Mouse (Mus musculus) erythroblast, embryonic 14.5 days (primary cell): ENCODE data around the gene Iqcd. TPM values are rescaled to one million over a fixed set of nuclear protein-coding genes. Genes with fewer than 3 reads are reported as not detected.

Source experiments
- H3K27me3 ChIP-seq: 2 replicates; pipeline ENCODE4 v1.6.1; 2012; ENCODE audit warnings: inconsistent platforms; ENCODE audit not compliant: control insufficient read depth
- H3K36me3 ChIP-seq: 2 replicates; pipeline ENCODE4 v1.6.1; 2012; ENCODE audit warnings: mild to moderate bottlenecking, inconsistent platforms; ENCODE audit not compliant: control insufficient read depth
- H3K4me1 ChIP-seq: 2 replicates; pipeline ENCODE4 v1.6.1; 2012; ENCODE audit warnings: inconsistent platforms; ENCODE audit not compliant: control insufficient read depth
- H3K4me3 ChIP-seq: replicated peaks from 2 replicates; pipeline ENCODE3; 2012; ENCODE audit warnings: moderate library complexity, mild to moderate bottlenecking, inconsistent platforms
- H3K9me3 ChIP-seq: 2 replicates; pipeline ENCODE4 v1.6.1; 2012; ENCODE audit warnings: low read length, inconsistent platforms, mixed read lengths; ENCODE audit not compliant: control insufficient read depth
- GATA1 ChIP-seq: IDR thresholded peaks from 2 replicates; pipeline ENCODE4 v1.6.1; 2012; ENCODE audit warnings: low read length, inconsistent platforms, mixed read lengths
- TAL1 ChIP-seq: IDR thresholded peaks from 3 replicates; pipeline ENCODE4 v1.6.1; 2012; ENCODE audit warnings: low read length, inconsistent platforms, mixed read lengths
- polyA plus RNA-seq: library from polyadenylated mRNA; stranded (reverse); fragments of >175 nt; gene quantifications from 2 replicates; pipeline ENCODE4 v1.2.3, GENCODE M21; 2012

Gene Iqcd
- polyA plus RNA-seq, 1 experiment, result 1.3 TPM

DNA sequence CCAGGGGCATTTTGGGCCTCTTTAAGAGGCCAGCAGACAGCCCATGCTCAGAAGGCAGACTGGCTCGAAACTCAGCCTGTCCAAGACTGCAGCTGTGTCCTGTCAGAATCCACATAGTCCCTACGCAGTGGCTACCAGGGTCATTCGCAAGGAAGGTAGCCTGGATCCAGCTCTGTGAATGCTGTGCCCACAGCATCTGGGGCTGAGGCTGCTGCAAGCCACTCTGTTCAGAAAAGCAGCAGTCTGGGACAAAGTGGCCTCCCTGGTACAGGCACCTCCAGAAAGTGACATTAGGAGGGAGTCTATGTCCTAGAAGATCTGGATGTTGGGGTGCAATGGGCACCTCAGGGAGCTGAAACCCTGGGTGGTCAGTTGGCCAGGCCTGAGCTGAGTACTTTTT lies 19.0 kb upstream of the Iqcd start:
- Histone ChIP-seq H3K4me3 (no peak overlapping the region), H3K36me3 (peaks cover 96% of the 10 kb centered on the region), H3K4me1 (peaks cover 55% of the 10 kb centered on the region), H3K27me3 (no peaks in the 10 kb centered on the region), H3K9me3 (no peaks in the 10 kb centered on the region)
- no peak for TF ChIP-seq TAL1
- TF ChIP-seq GATA1, result no peak

- Histone ChIP-seq H3K27me3 (no peaks in the 10 kb centered on the region), H3K4me1 (peaks cover 59% of the 10 kb centered on the region), H3K9me3 (no peaks in the 10 kb centered on the region), H3K36me3 (peaks cover 96% of the 10 kb centered on the region), H3K4me3 (no peak overlapping the region)
- TF ChIP-seq TAL1 (no peak), GATA1 (no peak)
Measured at GRCm38 (mm10) chr5:120570289-120570897, 18.4 kb upstream of the Iqcd start.

DNA sequence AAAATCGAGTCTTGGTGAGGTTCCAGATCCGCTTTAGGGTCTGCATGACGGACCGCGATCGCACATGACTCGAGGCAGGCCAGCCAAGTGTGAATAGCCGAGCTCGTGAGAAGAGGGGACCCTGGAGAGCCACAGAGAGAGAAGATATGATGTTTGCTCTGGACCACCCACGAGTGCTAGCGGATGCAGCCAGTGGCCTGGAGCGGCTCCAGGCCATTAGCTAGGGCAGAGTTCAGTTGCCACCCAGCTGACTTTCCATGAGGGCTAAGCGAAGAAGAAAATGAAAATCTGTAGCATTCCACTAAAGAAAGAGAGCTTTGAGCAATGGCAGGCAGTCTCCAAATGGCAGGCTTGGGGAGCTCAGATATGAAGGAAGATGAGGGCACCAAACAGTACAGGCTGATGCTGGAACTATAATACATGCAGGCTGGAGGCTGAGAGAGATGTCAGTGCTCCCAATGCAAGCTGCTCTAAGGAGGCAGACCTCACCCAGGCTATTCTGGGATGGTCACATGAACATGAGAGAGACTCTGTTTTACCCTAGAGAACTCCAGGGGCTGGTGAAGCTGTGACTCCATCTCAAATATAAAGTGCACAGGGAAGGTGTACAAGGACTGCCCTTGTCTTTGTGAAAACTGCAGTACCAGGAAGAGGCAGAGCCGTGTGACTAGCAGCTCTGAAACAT lies 17.6 kb upstream of the Iqcd start:
- TF ChIP-seq TAL1, result no peak
- no peak for TF ChIP-seq GATA1
- no peaks in the 10 kb centered on the region for H3K9me3 ChIP-seq
- H3K4me1 ChIP-seq, result peaks cover 58% of the 10 kb centered on the region
- no peak overlapping the region for H3K4me3 ChIP-seq
- H3K27me3 ChIP-seq, result no peaks in the 10 kb centered on the region
- H3K36me3 ChIP-seq, result peaks cover 92% of the 10 kb centered on the region

DNA sequence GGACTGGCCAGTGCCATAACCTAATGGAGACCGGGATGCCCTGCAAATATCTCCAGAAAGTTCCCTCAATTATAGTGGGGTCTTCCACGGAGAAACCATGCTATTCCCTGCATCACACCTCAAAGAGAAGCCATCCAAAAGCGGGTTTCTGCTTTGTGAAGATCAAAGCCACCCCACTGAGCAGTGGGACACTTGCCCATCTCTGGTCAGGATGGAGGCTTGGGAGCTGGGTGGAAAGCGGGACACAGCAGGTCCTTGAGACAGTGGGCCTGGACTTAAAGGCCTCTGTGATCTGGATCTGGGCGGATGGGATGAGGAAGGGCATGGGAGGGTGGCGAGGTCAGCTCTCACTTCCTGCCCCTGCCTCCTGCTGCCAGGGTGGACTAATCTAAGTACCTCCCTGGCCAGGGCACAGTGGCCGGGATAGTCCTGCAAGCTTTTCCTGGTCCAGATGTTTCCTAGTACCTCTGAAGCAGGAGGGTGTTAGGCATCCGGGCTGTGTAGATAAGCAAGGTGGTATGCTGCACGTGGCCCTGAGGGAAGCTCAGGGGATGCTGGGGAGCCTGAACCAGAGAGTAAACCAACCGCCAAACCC lies 14.2 kb upstream of the Iqcd start:
- TF ChIP-seq GATA1, result no peak
- TF ChIP-seq TAL1, result no peak
- Histone ChIP-seq H3K4me3 (no peak overlapping the region), H3K27me3 (no peaks in the 10 kb centered on the region), H3K36me3 (peaks cover 90% of the 10 kb centered on the region), H3K4me1 (peaks cover 78% of the 10 kb centered on the region), H3K9me3 (no peaks in the 10 kb centered on the region)

DNA sequence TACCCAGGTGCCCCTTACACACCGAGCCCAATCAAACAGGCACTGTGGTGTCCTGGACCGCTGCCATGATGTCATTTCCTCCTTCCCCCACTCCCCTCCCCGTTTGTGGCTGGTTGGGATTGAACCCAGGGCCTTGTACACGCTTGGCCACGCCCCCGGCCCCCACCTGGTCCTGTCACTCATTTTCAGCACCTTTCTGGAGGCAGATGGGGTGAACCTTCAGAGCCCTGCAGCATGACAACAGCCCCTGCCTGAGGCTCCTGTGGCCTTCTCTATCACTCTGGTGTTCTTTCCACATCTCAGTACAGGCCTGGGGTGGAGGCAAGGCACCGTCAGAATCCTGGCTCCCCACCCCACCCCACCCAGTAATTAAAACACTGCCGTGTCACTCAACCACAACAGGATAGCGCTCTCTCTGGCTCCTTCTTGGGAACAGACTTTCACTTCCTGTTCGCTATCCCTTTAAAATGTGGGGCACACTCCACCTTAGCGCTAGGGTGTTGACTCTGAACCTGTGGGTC lies 12.0 kb upstream of the Iqcd start:
- TF ChIP-seq GATA1 (no peak), TAL1 (no peak)
- Histone ChIP-seq H3K36me3 (peaks cover 91% of the 10 kb centered on the region), H3K9me3 (no peaks in the 10 kb centered on the region), H3K4me1 (peaks cover 83% of the 10 kb centered on the region), H3K27me3 (no peaks in the 10 kb centered on the region), H3K4me3 (peak overlapping the region; percentile 59)

DNA sequence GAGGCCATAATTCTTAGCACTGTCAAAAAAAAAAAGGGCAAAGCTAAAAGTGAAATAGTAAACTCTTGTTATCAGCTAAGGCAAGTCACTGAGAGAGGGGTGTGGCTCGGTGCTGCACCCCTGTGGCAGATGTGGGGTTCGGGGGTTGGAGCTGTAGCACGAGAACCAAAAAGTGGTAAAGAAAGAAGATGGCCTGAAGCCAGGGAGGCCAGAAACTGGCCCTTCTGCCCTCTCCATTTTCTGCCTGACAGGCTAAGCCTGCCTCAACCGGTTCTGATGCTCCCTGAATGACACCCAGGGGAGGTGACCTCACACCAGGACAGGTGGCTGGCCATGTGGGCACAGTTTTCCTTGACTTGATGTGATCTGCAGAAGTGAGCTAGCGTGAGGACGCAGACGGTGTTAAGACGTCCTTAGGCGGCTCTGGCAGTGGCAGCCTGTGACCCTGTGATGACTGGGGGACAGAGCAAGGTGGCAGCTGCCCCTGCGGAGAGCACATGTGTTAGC lies 10.8 kb upstream of the Iqcd start:
- Histone ChIP-seq H3K36me3 (peaks cover 93% of the 10 kb centered on the region), H3K4me3 (peak overlapping the region; percentile 59), H3K4me1 (peaks cover 86% of the 10 kb centered on the region), H3K27me3 (no peaks in the 10 kb centered on the region), H3K9me3 (no peaks in the 10 kb centered on the region)
- peak; percentile 34; the same call in 1 of the 3 replicates for TF ChIP-seq TAL1
- TF ChIP-seq GATA1, result peak; percentile 74

DNA sequence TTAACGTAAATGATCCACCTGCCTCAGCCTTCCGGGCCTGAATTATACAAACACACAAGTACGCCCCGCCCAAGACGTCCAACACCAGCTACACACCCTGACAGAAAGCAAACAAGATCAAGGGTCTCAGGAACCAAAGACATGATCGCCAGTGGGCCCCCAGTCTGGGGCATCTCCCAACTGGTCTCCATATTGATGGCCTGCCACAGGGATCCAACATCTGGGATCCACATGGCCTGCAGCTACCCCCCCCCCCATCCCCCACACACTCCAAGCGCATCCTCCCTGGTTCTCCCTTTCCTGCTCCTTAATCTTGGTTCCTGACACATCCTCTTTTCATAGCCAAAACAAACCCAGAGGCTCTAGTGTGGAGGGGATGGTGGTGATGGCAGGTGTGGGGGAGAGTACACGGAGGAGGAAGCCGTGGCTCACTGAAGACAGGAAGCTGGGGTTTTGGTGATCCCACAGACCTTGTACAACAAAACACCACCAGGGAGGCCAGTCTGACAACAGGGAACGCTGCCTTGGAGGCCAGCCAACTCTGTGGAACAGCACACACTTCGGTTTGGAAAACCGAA lies 10.2 kb upstream of the Iqcd start:
- Histone ChIP-seq H3K4me1 (peaks cover 87% of the 10 kb centered on the region), H3K27me3 (no peaks in the 10 kb centered on the region), H3K9me3 (no peaks in the 10 kb centered on the region), H3K4me3 (peak overlapping the region; percentile 59), H3K36me3 (peaks cover 93% of the 10 kb centered on the region)
- TF ChIP-seq GATA1, result no peak
- TF ChIP-seq TAL1, result no peak

- peak overlapping the region; percentile 35 for H3K4me3 ChIP-seq
- H3K4me1 ChIP-seq, result peaks cover 87% of the 10 kb centered on the region
- H3K27me3 ChIP-seq, result no peaks in the 10 kb centered on the region
- peaks cover 93% of the 10 kb centered on the region for H3K36me3 ChIP-seq
- no peaks in the 10 kb centered on the region for H3K9me3 ChIP-seq
- TF ChIP-seq TAL1 (no peak), GATA1 (no peak)
Measured at GRCm38 (mm10) chr5:120579211-120579897, 9.5 kb upstream of the Iqcd start.
